Mouse (Mus musculus) CD8-positive naive resting alpha-beta T cell, adult 57 days (primary cell): ENCODE measurements around the gene Mrgprb3. TPM values are rescaled to one million over a fixed set of nuclear protein-coding genes. Genes with fewer than 3 reads are reported as not detected.

Experiments
- total RNA-seq: library from RNA; stranded (reverse); gene quantifications from one replicate; pipeline ENCODE4 v1.2.4, GENCODE M21; 2023

The Mrgprb3 gene
- total RNA-seq, result not detected

DNA sequence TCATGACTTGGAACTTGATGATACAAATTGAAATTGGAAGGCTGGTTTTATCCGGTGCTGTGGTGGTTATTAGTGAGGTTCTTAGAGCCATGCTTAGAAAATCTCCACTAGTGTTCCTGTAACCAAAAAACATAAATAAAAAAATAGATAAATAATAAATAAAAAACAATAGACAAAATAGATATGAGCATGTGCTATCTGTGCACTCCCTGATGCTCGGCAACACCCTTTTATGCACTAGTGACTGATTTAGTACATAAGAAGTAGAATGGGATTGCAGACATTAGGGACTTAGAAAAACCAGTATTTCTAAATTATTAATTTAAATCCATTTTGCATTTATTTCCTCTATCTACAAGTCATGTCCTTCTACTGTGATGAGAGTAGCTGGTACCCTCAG, at the start of gene Mrgprb3:
Gene Mrgprb3 (minus strand): TSS at position 101 of the 400 bp plus-strand sequence.

Other genes with a start within 250 kb of the Mrgprb3 start
- not detected for gene Mrgprb1, start 187.5 kb downstream of the Mrgprb3 start, total RNA-seq
- gene Mrgprx2, start 144.5 kb downstream of the Mrgprb3 start, total RNA-seq, result not detected
- not detected for gene Mrgprb2, start 85.7 kb downstream of the Mrgprb3 start, total RNA-seq
- gene Zdhhc13, start 145.2 kb upstream of the Mrgprb3 start, total RNA-seq, result 32.2 TPM
- not detected for gene Csrp3, start 204.2 kb upstream of the Mrgprb3 start, total RNA-seq
- gene E2f8, start 237.8 kb upstream of the Mrgprb3 start, total RNA-seq, result not detected